ENCODE assay signal across 26 mouse cellular contexts in the genomic region with DNA sequence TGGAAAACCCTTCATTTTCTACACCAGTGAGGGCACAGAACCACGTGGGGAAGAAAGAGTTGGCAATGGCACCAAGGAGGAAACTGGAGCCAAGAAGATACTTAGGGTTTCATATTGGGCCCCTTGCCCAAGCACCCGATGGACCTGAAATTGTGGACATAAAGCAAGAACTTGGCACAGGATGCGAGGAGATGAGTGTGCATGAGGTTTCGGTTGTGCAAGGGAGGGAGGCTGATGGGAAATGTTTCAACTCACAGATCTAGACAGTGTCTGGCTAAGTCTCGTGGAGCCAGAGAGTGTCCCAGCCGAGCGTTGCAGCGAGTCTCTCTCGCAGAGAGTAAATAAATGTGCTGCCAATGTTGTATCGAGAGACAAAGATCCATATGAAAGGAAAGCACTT.
A peak's percentile ranks its signal among the peaks of the same experiment; 100 is the strongest.
DNase-seq lines count a peak whose midpoint lies in the region; ATAC-seq and TF ChIP-seq lines count a peak whose summit lies in the region.
"Had no signal": no experiment of that assay in that cellular context is flagged by ENCODE, and none has a peak within 500 bp of the region (broad histone marks: within the 10 kb centered on the region; RNA-seq: fewer than 3 reads in every experiment).

No protein-coding gene starts in this region.

- H3K4me2 ChIP-seq in embryonic facial prominence, embryonic 14.5 days (ENCODE audit: low read depth, low read length), result no peak overlapping the region
- H3K4me2 ChIP-seq in hindbrain, embryonic 13.5 days, result no peak overlapping the region
- H3K4me2 ChIP-seq: embryonic facial prominence, embryonic 12.5 days; heart, embryonic 15.5 days; hindbrain, embryonic 15.5 days; liver, embryonic 13.5 days; lung, embryonic 15.5 days had no signal

- ATAC-seq in embryonic facial prominence, embryonic 14.5 days (ENCODE audit: low read depth), result no peak
- no peak for ATAC-seq in hindbrain, embryonic 13.5 days (ENCODE audit: low FRiP score)
- ATAC-seq: forebrain, embryonic 16.5 days; midbrain, embryonic 16.5 days; Patski had no signal

- H3K27ac ChIP-seq in embryonic facial prominence, embryonic 14.5 days (replicated peaks; ENCODE audit: low read depth, low read length), result no peak overlapping the region
- H3K27ac ChIP-seq in embryonic facial prominence, embryonic 10.5 days (replicated peaks), result no peak overlapping the region
- no peak overlapping the region for H3K27ac ChIP-seq in hindbrain, embryonic 13.5 days
- H3K27ac ChIP-seq: embryonic facial prominence, embryonic 12.5 days; heart, embryonic 15.5 days; hindbrain, embryonic 15.5 days; liver, embryonic 13.5 days; lung, embryonic 15.5 days had no signal

- no peak overlapping the region for H3K4me3 ChIP-seq in embryonic facial prominence, embryonic 14.5 days (ENCODE audit: low read depth, low read length)
- no peak overlapping the region for H3K4me3 ChIP-seq in embryonic facial prominence, embryonic 10.5 days
- H3K4me3 ChIP-seq in lung, adult 2 months (replicated peaks; ENCODE audit: extremely low read depth, low read depth, low read length), result no peak overlapping the region
- H3K4me3 ChIP-seq in hindbrain, embryonic 13.5 days, result no peak overlapping the region
- H3K4me3 ChIP-seq: embryonic facial prominence, embryonic 12.5 days; erythroblast, embryonic 14.5 days; heart, embryonic 15.5 days; hindbrain, embryonic 15.5 days; liver, embryonic 13.5 days; lung, embryonic 15.5 days; myocyte had no signal

- no peak for TF ChIP-seq CTCF in lung, adult 2 months (IDR thresholded peaks at IDR 0.05; ENCODE audit: insufficient read depth, low read length)

- no peak for TF ChIP-seq POLR2A in lung, adult 2 months (IDR thresholded peaks at IDR 0.05; ENCODE audit: borderline replicate concordance, extremely low read depth, low read depth, low read length)

- no peaks in the 10 kb centered on the region for H3K36me3 ChIP-seq in embryonic facial prominence, embryonic 14.5 days (ENCODE audit: control insufficient read depth, insufficient read depth, low read length)
- H3K36me3 ChIP-seq in embryonic facial prominence, embryonic 10.5 days (replicated peaks), result no peaks in the 10 kb centered on the region
- no peaks in the 10 kb centered on the region for H3K36me3 ChIP-seq in hindbrain, embryonic 13.5 days
- H3K36me3 ChIP-seq: embryonic facial prominence, embryonic 12.5 days; heart, embryonic 15.5 days; hindbrain, embryonic 15.5 days; liver, embryonic 13.5 days; lung, embryonic 15.5 days had no signal

- DNase-seq in embryonic facial prominence, embryonic 14.5 days (ENCODE audit: low spot score), result peak; percentile 47
- DNase-seq in embryonic facial prominence, embryonic 10.5 days (ENCODE audit: low spot score), result no peak
- DNase-seq in ZHBTc4 (ENCODE audit: low read depth, low spot score), result peak; percentile 2
- peak; percentile 4 for DNase-seq in lung, adult 2 months
- DNase-seq in lung, postnatal 36 days, result peak; percentile 29
- DNase-seq in natural killer cell, adult 2 months (ENCODE audit: low spot score in 2 of 2), result no peak
- DNase-seq in ovary, postnatal 14 days (ENCODE audit: low spot score), result no peak
- DNase-seq: adrenal gland, postnatal 14 days; gastrocnemius, postnatal 25 days; heart, postnatal 36 days; kidney, adult 8-10 months; kidney, postnatal 25 days; layer of hippocampus, postnatal 36 days; liver, embryonic 13.5 days; thymus, adult 18-20 months; thymus, postnatal 36 days had no signal

- WGBS in embryonic facial prominence, embryonic 14.5 days, result 77% methylated on average over 10 of the region's 10 CpGs
- 91% methylated on average over 10 of the region's 10 CpGs for WGBS in embryonic facial prominence, embryonic 10.5 days
- WGBS in lung, adult 2 months, result 69% methylated on average over 10 of the region's 10 CpGs
- 93% methylated on average over 10 of the region's 10 CpGs for WGBS in hindbrain, embryonic 13.5 days

- no peaks in the 10 kb centered on the region for H3K27me3 ChIP-seq in embryonic facial prominence, embryonic 14.5 days (replicated peaks; ENCODE audit: control insufficient read depth, insufficient read depth, low read length)
- H3K27me3 ChIP-seq in embryonic facial prominence, embryonic 10.5 days (replicated peaks; ENCODE audit: low read depth, poor library complexity, severe bottlenecking), result no peaks in the 10 kb centered on the region
- 0 out of 2 replicates have a peak, but pooled peaks cover 3% of the 10 kb centered on the region for H3K27me3 ChIP-seq in hindbrain, embryonic 13.5 days
- H3K27me3 ChIP-seq: embryonic facial prominence, embryonic 12.5 days; heart, embryonic 15.5 days; hindbrain, embryonic 15.5 days; liver, embryonic 13.5 days; lung, embryonic 15.5 days; Patski had no signal

- no peaks in the 10 kb centered on the region for H3K9me3 ChIP-seq in embryonic facial prominence, embryonic 14.5 days (ENCODE audit: control insufficient read depth, low read length)
- H3K9me3 ChIP-seq in embryonic facial prominence, embryonic 10.5 days, result no peaks in the 10 kb centered on the region
- H3K9me3 ChIP-seq in hindbrain, embryonic 13.5 days, result no peaks in the 10 kb centered on the region
- H3K9me3 ChIP-seq: embryonic facial prominence, embryonic 12.5 days; heart, embryonic 15.5 days; hindbrain, embryonic 15.5 days; liver, embryonic 13.5 days; lung, embryonic 15.5 days had no signal

- no peak overlapping the region for H3K9ac ChIP-seq in embryonic facial prominence, embryonic 14.5 days (ENCODE audit: low read depth, low read length)
- H3K9ac ChIP-seq in hindbrain, embryonic 13.5 days, result no peak overlapping the region
- H3K9ac ChIP-seq: embryonic facial prominence, embryonic 12.5 days; heart, embryonic 15.5 days; hindbrain, embryonic 15.5 days; liver, embryonic 13.5 days; lung, embryonic 15.5 days had no signal

- no peaks in the 10 kb centered on the region for H3K4me1 ChIP-seq in embryonic facial prominence, embryonic 14.5 days (ENCODE audit: control insufficient read depth, insufficient read depth, low read length)
- no peaks in the 10 kb centered on the region for H3K4me1 ChIP-seq in embryonic facial prominence, embryonic 10.5 days
- no peaks in the 10 kb centered on the region for H3K4me1 ChIP-seq in lung, adult 2 months (ENCODE audit: control insufficient read depth, insufficient read depth, low read length)
- no peaks in the 10 kb centered on the region for H3K4me1 ChIP-seq in hindbrain, embryonic 13.5 days (replicated peaks)
- H3K4me1 ChIP-seq: embryonic facial prominence, embryonic 12.5 days; heart, embryonic 15.5 days; hindbrain, embryonic 15.5 days; liver, embryonic 13.5 days; lung, embryonic 15.5 days had no signal

Comparison
In these comparisons a context has a peak if more than half of its experiments do, and no peak if none do; other contexts are left out.
1. DNase-seq: peak in embryonic facial prominence, embryonic 14.5 days (single experiment), ZHBTc4 (single experiment), lung, adult 2 months (single experiment) and lung, postnatal 36 days (single experiment); none in embryonic facial prominence, embryonic 10.5 days (single experiment), natural killer cell, adult 2 months (0 of 2) and ovary, postnatal 14 days (single experiment).